Mouse (Mus musculus): ENCODE results near the gene Gm7971. TPM values are rescaled to one million over a fixed set of nuclear protein-coding genes. Genes with fewer than 3 reads are reported as not detected.
"Not testable (repeated sequence)": the region's sequence is repeated elsewhere in the genome, so short reads cannot be mapped to it uniquely, and the experiment has no call there.

The Gm7971 gene
- not detected in 2 replicates for total RNA-seq (2015)
- not detected in 2 replicates for total RNA-seq (2017)

- ATAC-seq (replicated peaks; ENCODE audit: poor library complexity) = not testable (repeated sequence)
Measured at GRCm38 (mm10) chr5:95594775-95595174, at the start of gene Gm7971. Gm7971 (minus strand) TSS chr5:95594875.

Other genes starting within 250 kb of the Gm7971 start
- gene D5Ertd577e, start 138.1 kb downstream of the Gm7971 start, total RNA-seq (2015) = not detected in 2 replicates
- not detected in 2 replicates for gene D5Ertd577e, start 138.1 kb downstream of the Gm7971 start, total RNA-seq (2017)
- not detected in 2 replicates for gene Gm3286, start 84.1 kb downstream of the Gm7971 start, total RNA-seq (2015)
- gene Gm3286, start 84.1 kb downstream of the Gm7971 start, total RNA-seq (2017) = not detected in 2 replicates
- gene Gm7978, start 141.3 kb upstream of the Gm7971 start, total RNA-seq (2015) = not detected in 2 replicates
- gene Gm7978, start 141.3 kb upstream of the Gm7971 start, total RNA-seq (2017) = not detected in 2 replicates
- gene Gm7982, start 147.1 kb upstream of the Gm7971 start, total RNA-seq (2015) = not detected in 2 replicates
- gene Gm7982, start 147.1 kb upstream of the Gm7971 start, total RNA-seq (2017) = not detected in 2 replicates
- not detected in 2 replicates for gene E330014E10Rik, start 181.1 kb upstream of the Gm7971 start, total RNA-seq (2015)
- not detected in 2 replicates for gene E330014E10Rik, start 181.1 kb upstream of the Gm7971 start, total RNA-seq (2017)